Mouse (Mus musculus) cerebellum, postnatal 10 days (tissue): Measurements from ENCODE around the gene Idh3a.

Experiments
- DNase-seq, 2 experiments: peaks; one replicate each; pipeline ENCODE4 v3.0.0; 2021; ENCODE audit warnings: mixed read lengths in 2 of 2

Idh3a gene

GRCm38 (mm10) chr9:54652778-54653177, 66.6 kb downstream of the Idh3a start:
- no peak for DNase-seq
